Mouse (Mus musculus) embryonic facial prominence, embryonic 11.5 days (tissue): ENCODE results near the gene 3110001I22Rik. TPM values are rescaled to one million over a fixed set of nuclear protein-coding genes. Genes with fewer than 3 reads are reported as not detected.
"Not testable (repeated sequence)": the region's sequence is repeated elsewhere in the genome, so short reads cannot be mapped to it uniquely, and the experiment has no call there.

Experiments
- ATAC-seq: fragments of 200-750 bp; cut with Nextera tagmentation; replicated peaks from 2 replicates; pipeline ENCODE4 v1.8.0; 2017; ENCODE audit warnings: low read depth; ENCODE audit not compliant: insufficient number of reproducible peaks, low FRiP score, low TSS enrichment
- DNase-seq: peaks from one replicate; pipeline ENCODE4 v3.0.0-alpha.2; 2015; ENCODE audit warnings: low spot score
- H3K27ac ChIP-seq: fragments of 300-500 bp; sonication (generic); replicated peaks from 2 replicates; pipeline ENCODE4 v1.5.1; 2014; ENCODE audit warnings: mild to moderate bottlenecking, low read depth, low read length, control low read depth
- H3K27me3 ChIP-seq: fragments of 300-500 bp; sonication (generic); 2 replicates; pipeline ENCODE4 v1.6.1; 2014; ENCODE audit warnings: mild to moderate bottlenecking, low read length, moderate library complexity, mixed read lengths; ENCODE audit not compliant: control insufficient read depth, insufficient read depth
- H3K36me3 ChIP-seq: fragments of 300-500 bp; sonication (generic); replicated peaks from 2 replicates; pipeline ENCODE4 v1.6.1; 2014; ENCODE audit warnings: low read depth, mild to moderate bottlenecking, low read length, moderate library complexity, mixed read lengths; ENCODE audit not compliant: control insufficient read depth, insufficient read depth
- H3K4me1 ChIP-seq: fragments of 300-500 bp; sonication (generic); 2 replicates; pipeline ENCODE4 v1.6.1; 2014; ENCODE audit warnings: low read length, mixed read lengths; ENCODE audit not compliant: control insufficient read depth, insufficient read depth
- H3K4me2 ChIP-seq: fragments of 300-500 bp; sonication (generic); 2 replicates; pipeline ENCODE4 v1.6.1; 2014; ENCODE audit warnings: low read depth, mild to moderate bottlenecking, control low read depth, low read length, moderate library complexity
- H3K4me3 ChIP-seq: fragments of 300-500 bp; sonication (generic); 2 replicates; pipeline ENCODE4 v1.5.1; 2014; ENCODE audit warnings: low read depth, low read length, control low read depth
- H3K9ac ChIP-seq: fragments of 300-500 bp; sonication (generic); replicated peaks from 2 replicates; pipeline ENCODE4 v1.6.1; 2014; ENCODE audit warnings: mild to moderate bottlenecking, control low read depth, low read length
- H3K9me3 ChIP-seq: fragments of 300-500 bp; sonication (generic); replicated peaks from 2 replicates; pipeline ENCODE4 v1.6.1; 2016; ENCODE audit warnings: mild to moderate bottlenecking, low read length, inconsistent platforms, mixed read lengths; ENCODE audit not compliant: control insufficient read depth
- WGBS: fragments of 180-500 bp; shearing (Covaris S2); extraction: QIAGEN DNeasy Blood & Tissue Kit; methylation state at CpG from one replicate; pipeline ENCODE4 v1.1.7; 2014; 5-methylcytosine and 5-hydroxymethylcytosine counted together
- polyA plus RNA-seq: library from polyadenylated mRNA; unstranded; fragments of >200 nt; fragmentation: Nextera tagmentation; extraction: Ambion mirVana; gene quantifications from 2 replicates; pipeline ENCODE4 v1.2.1, GENCODE M21; 2014

3110001I22Rik gene
- polyA plus RNA-seq: 10.9 and 11.8 TPM in 2 replicates

GRCm38 (mm10) chr16:13671685-13672385, at the start of gene 3110001I22Rik, which contains the start of gene Bfar:
3110001I22Rik (plus strand) TSS chr16:13671929.
Bfar (plus strand) TSS chr16:13671858.
- under 1% methylated on average over 54 of the region's 54 CpGs for WGBS
- Histone ChIP-seq H3K27ac (peak within 1 kb of the TSS; percentile 67; the same call in 1 of the 2 replicates), H3K4me1 (no peaks in the 10 kb centered on the region), H3K9ac (peak within 1 kb of the TSS; percentile 93), H3K4me2 (peak within 1 kb of the TSS; percentile 74), H3K9me3 (no peaks in the 10 kb centered on the region), H3K36me3 (no peaks in the 10 kb centered on the region), H3K4me3 (peak within 1 kb of the TSS; percentile 93), H3K27me3 (no peaks in the 10 kb centered on the region)
- DNase-seq: peak; percentile 95
- peak; percentile 95 for ATAC-seq

- Histone ChIP-seq H3K9me3 (no peaks in the 10 kb centered on the region), H3K4me2 (no peak overlapping the region), H3K9ac (no peak overlapping the region), H3K27me3 (no peaks in the 10 kb centered on the region), H3K27ac (no peak overlapping the region), H3K36me3 (no peaks in the 10 kb centered on the region), H3K4me1 (no peaks in the 10 kb centered on the region), H3K4me3 (no peak overlapping the region)
- peak; percentile 50 for DNase-seq
- ATAC-seq: no peak
- 53% methylated on average over 5 of the region's 5 CpGs for WGBS
Observed at GRCm38 (mm10) chr16:13628345-13628744, 43.4 kb upstream of the 3110001I22Rik start.

GRCm38 (mm10) chr16:13638198-13638597, 33.5 kb upstream of the 3110001I22Rik start:
- H3K27me3 ChIP-seq, H3K4me1 ChIP-seq, H3K27ac ChIP-seq, H3K4me2 ChIP-seq, H3K4me3 ChIP-seq, H3K36me3 ChIP-seq, DNase-seq, H3K9ac ChIP-seq, H3K9me3 ChIP-seq, ATAC-seq: not testable (repeated sequence)
- WGBS: 50% methylated on average over 2 of the region's 2 CpGs

- H3K9ac ChIP-seq: no peak overlapping the region
- no peaks in the 10 kb centered on the region for H3K4me1 ChIP-seq
- ATAC-seq (no peak), DNase-seq (no peak)
- H3K27me3 ChIP-seq: no peaks in the 10 kb centered on the region
- no peaks in the 10 kb centered on the region for H3K9me3 ChIP-seq
- H3K27ac ChIP-seq: no peak overlapping the region
- H3K4me2 ChIP-seq: no peak overlapping the region
- WGBS: 78% methylated on average over 5 of the region's 5 CpGs
- H3K4me3 ChIP-seq: no peak overlapping the region
- H3K36me3 ChIP-seq: no peaks in the 10 kb centered on the region; the same call in none of the 2 replicates
Observed at GRCm38 (mm10) chr16:13639508-13639907, 32.2 kb upstream of the 3110001I22Rik start.

- H3K4me1 ChIP-seq: no peaks in the 10 kb centered on the region
- H3K9ac ChIP-seq: no peak overlapping the region
- no peaks in the 10 kb centered on the region for H3K27me3 ChIP-seq
- no peak overlapping the region for H3K27ac ChIP-seq
- WGBS: 73% methylated on average over 7 of the region's 7 CpGs
- ATAC-seq: no peak
- H3K36me3 ChIP-seq: no peaks in the 10 kb centered on the region; the same call in none of the 2 replicates
- no peaks in the 10 kb centered on the region for H3K9me3 ChIP-seq
- DNase-seq: no peak
- H3K4me3 ChIP-seq: no peak overlapping the region
- no peak overlapping the region for H3K4me2 ChIP-seq
Observed at GRCm38 (mm10) chr16:13640064-13640463, 31.7 kb upstream of the 3110001I22Rik start.

GRCm38 (mm10) chr16:13644474-13644873, 27.3 kb upstream of the 3110001I22Rik start:
- ATAC-seq (no peak), DNase-seq (no peak)
- H3K9ac ChIP-seq: no peak overlapping the region
- WGBS: 91% methylated on average over 3 of the region's 3 CpGs
- H3K4me2 ChIP-seq: no peak overlapping the region
- H3K36me3 ChIP-seq: no peaks in the 10 kb centered on the region
- H3K9me3 ChIP-seq: no peaks in the 10 kb centered on the region
- no peak overlapping the region for H3K4me3 ChIP-seq
- H3K4me1 ChIP-seq: no peaks in the 10 kb centered on the region
- no peak overlapping the region for H3K27ac ChIP-seq
- H3K27me3 ChIP-seq: no peaks in the 10 kb centered on the region

- 87% methylated on average over 4 of the region's 4 CpGs for WGBS
- H3K9me3 ChIP-seq: no peaks in the 10 kb centered on the region
- no peaks in the 10 kb centered on the region for H3K27me3 ChIP-seq
- H3K4me2 ChIP-seq: no peak overlapping the region
- H3K4me3 ChIP-seq: no peak overlapping the region
- DNase-seq: no peak
- no peak overlapping the region for H3K9ac ChIP-seq
- ATAC-seq: no peak
- H3K4me1 ChIP-seq: no peaks in the 10 kb centered on the region
- peaks cover 4% of the 10 kb centered on the region for H3K36me3 ChIP-seq
- no peak overlapping the region for H3K27ac ChIP-seq
Observed at GRCm38 (mm10) chr16:13645930-13646329, 25.8 kb upstream of the 3110001I22Rik start.

GRCm38 (mm10) chr16:13658886-13659285, 12.8 kb upstream of the 3110001I22Rik start:
- no peak overlapping the region for H3K27ac ChIP-seq
- H3K9ac ChIP-seq: no peak overlapping the region
- no peak overlapping the region for H3K4me3 ChIP-seq
- no peaks in the 10 kb centered on the region for H3K9me3 ChIP-seq
- H3K4me1 ChIP-seq: no peaks in the 10 kb centered on the region
- DNase-seq: no peak
- H3K4me2 ChIP-seq: no peak overlapping the region
- H3K36me3 ChIP-seq: no peaks in the 10 kb centered on the region; the same call in 1 of the 2 replicates
- no peaks in the 10 kb centered on the region for H3K27me3 ChIP-seq
- 86% methylated on average over 3 of the region's 3 CpGs for WGBS
- no peak for ATAC-seq
